Mouse (Mus musculus): ENCODE data around the gene Coro1c. TPM values are rescaled to one million over a fixed set of nuclear protein-coding genes. Genes with fewer than 3 reads are reported as not detected.
A peak's percentile ranks its signal among the peaks of the same experiment; 100 is the strongest.

Gene Coro1c
- polyA plus RNA-seq, 1 experiment from 2014 or later: 172 TPM

DNA sequence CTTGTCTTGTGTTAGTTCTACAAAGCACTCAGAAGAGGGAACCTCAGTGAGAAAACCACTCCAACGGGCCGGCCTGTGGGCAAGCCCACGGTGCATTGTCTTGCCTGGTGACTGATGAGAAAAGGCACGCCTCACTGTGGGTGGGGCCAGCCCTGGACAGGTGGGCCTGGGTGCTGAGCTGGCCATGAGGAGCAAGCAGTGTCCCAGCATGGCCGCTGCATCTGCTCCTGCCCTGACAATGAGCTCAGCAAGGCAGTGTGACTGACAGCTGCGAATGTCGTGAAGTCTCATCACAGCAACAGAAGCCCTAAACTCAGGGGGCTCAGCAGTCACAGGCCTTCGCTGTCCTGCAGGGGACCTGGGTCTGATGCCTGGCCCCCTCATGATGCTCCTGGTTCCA lies 62.9 kb downstream of the Coro1c start:
- Histone ChIP-seq H3K27ac (no peak overlapping the region), H3K27me3 (ENCODE audit: control insufficient read depth, insufficient read depth, low read length) (no peaks in the 10 kb centered on the region), H3K4me1 (replicated peaks; ENCODE audit: control insufficient read depth, insufficient read depth, low read length) (no peaks in the 10 kb centered on the region), H3K9ac (no peak overlapping the region), H3K36me3 (replicated peaks; ENCODE audit: control insufficient read depth, insufficient read depth) (peaks cover 88% of the 10 kb centered on the region), H3K4me2 (replicated peaks) (no peak overlapping the region), H3K9me3 (ENCODE audit: control insufficient read depth, low read length) (no peaks in the 10 kb centered on the region), H3K4me3 (replicated peaks; ENCODE audit: low read length) (no peak overlapping the region)
- WGBS: 89% methylated on average over 8 of the region's 8 CpGs
- no peak for ATAC-seq (ENCODE audit: low FRiP score)
- no peak for DNase-seq (ENCODE audit: low spot score)

DNA sequence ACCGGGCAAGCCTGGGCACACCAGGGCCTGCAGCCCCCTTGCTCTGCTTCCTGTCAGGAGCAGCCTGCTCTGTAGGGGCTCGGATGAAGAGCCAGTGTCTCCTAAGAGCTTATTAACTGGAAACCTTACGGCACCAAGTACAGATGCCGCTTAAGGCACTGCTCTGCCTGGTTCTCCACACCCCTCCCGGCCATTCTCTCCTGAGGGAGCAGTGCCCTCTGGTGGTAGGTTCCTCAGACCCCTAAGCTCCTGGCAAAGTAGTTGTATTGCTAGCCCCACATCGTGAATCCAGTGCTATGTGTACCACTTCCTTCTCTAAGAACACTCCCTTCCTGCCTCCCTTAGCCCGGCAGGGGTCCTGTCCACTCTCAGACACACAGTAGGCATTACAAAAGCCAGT lies 63.8 kb downstream of the Coro1c start:
- ATAC-seq (ENCODE audit: low FRiP score) (no peak), DNase-seq (ENCODE audit: low spot score) (peak; percentile 42)
- no peaks in the 10 kb centered on the region for H3K27me3 ChIP-seq (ENCODE audit: control insufficient read depth, insufficient read depth, low read length)
- no peak overlapping the region for H3K4me3 ChIP-seq (replicated peaks; ENCODE audit: low read length)
- no peak overlapping the region for H3K4me2 ChIP-seq (replicated peaks)
- H3K27ac ChIP-seq: no peak overlapping the region
- H3K36me3 ChIP-seq (replicated peaks; ENCODE audit: control insufficient read depth, insufficient read depth): peaks cover 79% of the 10 kb centered on the region
- no peaks in the 10 kb centered on the region for H3K9me3 ChIP-seq (ENCODE audit: control insufficient read depth, low read length)
- H3K4me1 ChIP-seq (replicated peaks; ENCODE audit: control insufficient read depth, insufficient read depth, low read length): no peaks in the 10 kb centered on the region
- no peak overlapping the region for H3K9ac ChIP-seq
- WGBS: 66% methylated on average over 7 of the region's 7 CpGs

DNA sequence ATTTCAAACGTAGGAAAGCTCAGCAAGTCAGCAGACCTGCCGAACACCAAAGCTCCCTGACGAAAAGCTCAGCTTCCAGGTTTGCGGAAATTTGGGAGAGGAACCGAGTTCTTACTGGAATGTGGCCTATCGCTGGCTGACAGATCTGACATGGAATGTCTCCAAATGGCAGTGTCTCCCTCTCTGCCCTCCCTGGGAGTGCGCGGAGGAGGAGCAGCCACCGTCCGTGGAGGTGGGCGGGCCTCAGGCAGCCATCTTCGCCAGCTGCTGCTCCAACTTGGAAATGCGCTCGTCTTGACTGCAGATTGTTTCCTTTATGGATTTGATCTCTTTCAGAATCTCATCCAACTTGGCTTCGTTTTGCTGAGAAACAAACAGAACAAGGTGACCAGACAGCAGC lies 64.5 kb downstream of the Coro1c start:
- Histone ChIP-seq H3K27me3 (ENCODE audit: control insufficient read depth, insufficient read depth, low read length) (no peaks in the 10 kb centered on the region), H3K27ac (no peak overlapping the region), H3K4me3 (replicated peaks; ENCODE audit: low read length) (no peak overlapping the region), H3K9me3 (ENCODE audit: control insufficient read depth, low read length) (no peaks in the 10 kb centered on the region), H3K36me3 (replicated peaks; ENCODE audit: control insufficient read depth, insufficient read depth) (peaks cover 73% of the 10 kb centered on the region), H3K4me2 (replicated peaks) (no peak overlapping the region), H3K9ac (no peak overlapping the region), H3K4me1 (replicated peaks; ENCODE audit: control insufficient read depth, insufficient read depth, low read length) (no peaks in the 10 kb centered on the region)
- no peak for DNase-seq (ENCODE audit: low spot score)
- no peak for ATAC-seq (ENCODE audit: low FRiP score)
- WGBS: 88% methylated on average over 15 of the region's 15 CpGs

DNA sequence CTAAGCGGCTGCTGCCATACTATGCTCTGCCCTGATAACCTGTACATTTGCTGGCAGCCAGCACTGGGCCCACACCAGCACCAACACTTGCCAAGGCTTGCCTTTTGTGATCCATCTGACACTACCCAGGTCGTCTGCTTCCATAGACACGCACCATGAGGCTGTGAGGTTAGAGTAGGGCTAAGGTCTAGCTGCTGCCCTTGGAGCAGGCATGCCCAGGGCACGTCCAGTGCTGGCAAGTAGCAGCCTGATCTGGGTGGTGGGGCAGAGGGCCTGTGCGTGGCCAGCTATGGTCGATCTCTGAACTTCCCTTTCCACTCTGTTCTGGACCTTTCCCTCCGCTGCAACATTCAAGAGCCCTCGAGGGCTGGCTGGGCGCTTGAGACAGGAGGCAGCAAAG lies 65.7 kb downstream of the Coro1c start:
- Histone ChIP-seq H3K4me2 (replicated peaks) (no peak overlapping the region), H3K27me3 (ENCODE audit: control insufficient read depth, insufficient read depth, low read length) (no peaks in the 10 kb centered on the region), H3K4me3 (replicated peaks; ENCODE audit: low read length) (no peak overlapping the region), H3K4me1 (replicated peaks; ENCODE audit: control insufficient read depth, insufficient read depth, low read length) (no peaks in the 10 kb centered on the region), H3K9ac (no peak overlapping the region), H3K36me3 (replicated peaks; ENCODE audit: control insufficient read depth, insufficient read depth) (peaks cover 64% of the 10 kb centered on the region), H3K9me3 (ENCODE audit: control insufficient read depth, low read length) (no peaks in the 10 kb centered on the region), H3K27ac (no peak overlapping the region)
- 94% methylated on average over 9 of the region's 9 CpGs for WGBS
- ATAC-seq (ENCODE audit: low FRiP score) (no peak), DNase-seq (ENCODE audit: low spot score) (no peak)

DNA sequence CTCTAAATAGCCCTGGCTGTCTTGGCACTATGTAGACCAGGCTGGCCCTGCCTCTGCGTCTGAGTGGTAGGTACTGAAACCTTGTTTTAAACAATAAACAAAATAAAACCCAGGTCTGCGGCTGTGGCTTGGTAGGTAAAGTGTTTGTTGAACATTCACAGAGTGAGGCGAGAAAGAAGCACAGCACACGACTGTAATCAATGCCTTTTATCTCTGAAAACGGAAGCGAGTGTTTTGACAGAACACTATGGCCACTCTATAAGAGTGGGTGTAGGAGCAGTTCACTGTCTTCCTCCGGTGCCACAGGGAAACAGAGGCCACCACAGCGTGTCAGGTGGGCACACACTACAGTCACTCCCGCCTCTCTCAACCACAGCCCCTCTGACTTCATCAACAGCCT lies 66.3 kb downstream of the Coro1c start:
- Histone ChIP-seq H3K4me3 (replicated peaks; ENCODE audit: low read length) (no peak overlapping the region), H3K9ac (no peak overlapping the region), H3K27me3 (ENCODE audit: control insufficient read depth, insufficient read depth, low read length) (no peaks in the 10 kb centered on the region), H3K9me3 (ENCODE audit: control insufficient read depth, low read length) (no peaks in the 10 kb centered on the region), H3K36me3 (replicated peaks; ENCODE audit: control insufficient read depth, insufficient read depth) (peaks cover 57% of the 10 kb centered on the region), H3K4me2 (replicated peaks) (no peak overlapping the region), H3K4me1 (replicated peaks; ENCODE audit: control insufficient read depth, insufficient read depth, low read length) (no peaks in the 10 kb centered on the region), H3K27ac (no peak overlapping the region)
- ATAC-seq (ENCODE audit: low FRiP score) (no peak), DNase-seq (ENCODE audit: low spot score) (no peak)
- 91% methylated on average over 9 of the region's 9 CpGs for WGBS

DNA sequence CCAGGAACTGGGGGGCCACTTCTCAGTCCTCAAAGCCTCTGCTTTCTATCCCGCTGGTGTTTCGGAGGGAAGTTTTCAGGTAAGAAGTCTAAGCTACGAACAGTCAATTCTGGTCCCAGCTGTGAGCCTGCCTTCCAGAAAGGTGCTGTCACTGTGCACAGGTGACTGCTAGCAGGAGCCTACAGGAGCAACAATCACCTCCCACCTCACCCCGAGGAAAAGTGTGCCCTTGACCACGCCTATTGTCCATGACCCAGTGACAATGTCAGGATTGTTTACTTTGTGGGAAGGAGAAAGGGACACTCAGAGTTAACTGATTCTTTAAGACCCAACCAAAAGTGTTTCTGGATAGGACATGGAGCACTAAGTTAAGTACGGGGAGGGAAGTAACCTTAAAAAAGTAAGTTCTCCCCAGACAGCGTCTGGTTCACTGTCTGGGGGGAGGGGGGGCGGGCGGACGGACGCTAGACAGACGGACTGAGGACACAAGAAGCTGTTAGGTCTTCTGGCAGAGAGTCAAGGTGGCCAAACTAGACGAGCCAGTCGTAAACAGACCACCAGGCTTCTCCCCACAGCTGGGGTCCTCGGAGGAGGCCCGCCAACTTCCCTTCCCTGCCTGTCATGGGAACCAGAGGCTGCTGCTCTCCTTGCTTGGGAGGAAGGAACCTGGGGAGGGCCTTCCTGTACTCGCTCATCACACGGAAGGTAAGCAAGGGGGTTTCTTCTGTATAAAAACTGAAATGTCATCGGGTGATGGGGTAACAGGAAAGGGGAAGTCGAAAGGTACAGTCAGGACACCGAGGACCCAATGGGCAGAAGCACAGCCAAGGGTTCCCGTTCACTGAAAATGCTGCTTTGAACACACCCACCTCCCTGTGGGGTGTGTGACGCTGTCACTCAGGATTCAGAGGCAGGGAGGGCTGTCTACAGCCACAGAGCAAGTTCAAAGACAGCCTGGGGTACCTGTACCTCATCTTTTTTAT lies 67.0 kb downstream of the Coro1c start:
- no peak for DNase-seq (ENCODE audit: low spot score)
- H3K4me2 ChIP-seq (replicated peaks): no peak overlapping the region
- peaks cover 50% of the 10 kb centered on the region for H3K36me3 ChIP-seq (replicated peaks; ENCODE audit: control insufficient read depth, insufficient read depth)
- H3K9ac ChIP-seq: no peak overlapping the region
- H3K4me3 ChIP-seq (replicated peaks; ENCODE audit: low read length): no peak overlapping the region
- 87% methylated on average over 23 of the region's 23 CpGs for WGBS
- H3K4me1 ChIP-seq (replicated peaks; ENCODE audit: control insufficient read depth, insufficient read depth, low read length): no peaks in the 10 kb centered on the region
- no peaks in the 10 kb centered on the region for H3K9me3 ChIP-seq (ENCODE audit: control insufficient read depth, low read length)
- H3K27me3 ChIP-seq (ENCODE audit: control insufficient read depth, insufficient read depth, low read length): no peaks in the 10 kb centered on the region
- ATAC-seq (ENCODE audit: low FRiP score): no peak
- no peak overlapping the region for H3K27ac ChIP-seq

DNA sequence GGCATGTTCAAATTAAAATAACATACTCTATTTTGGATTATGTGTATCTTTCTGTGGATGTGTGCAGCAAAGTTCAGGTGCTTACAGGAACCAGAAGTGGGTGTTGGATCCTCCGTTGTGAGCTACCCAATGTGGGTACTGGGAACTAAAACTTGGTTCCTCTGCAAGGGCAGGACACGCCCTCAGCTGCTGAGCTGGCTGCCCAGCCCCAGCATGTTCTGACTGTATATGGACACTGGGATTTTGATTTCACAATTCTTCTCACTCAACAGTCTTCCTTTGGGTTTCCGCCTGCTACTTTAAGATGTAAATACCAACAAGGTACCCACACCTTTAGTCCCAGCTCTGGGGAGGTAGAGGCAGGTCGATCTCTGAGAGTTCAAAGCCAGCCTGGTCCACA lies 68.1 kb downstream of the Coro1c start:
- Histone ChIP-seq H3K27ac (no peak overlapping the region), H3K4me1 (replicated peaks; ENCODE audit: control insufficient read depth, insufficient read depth, low read length) (no peaks in the 10 kb centered on the region), H3K9me3 (ENCODE audit: control insufficient read depth, low read length) (no peaks in the 10 kb centered on the region), H3K4me2 (replicated peaks) (no peak overlapping the region), H3K4me3 (replicated peaks; ENCODE audit: low read length) (no peak overlapping the region), H3K9ac (no peak overlapping the region), H3K27me3 (ENCODE audit: control insufficient read depth, insufficient read depth, low read length) (no peaks in the 10 kb centered on the region), H3K36me3 (replicated peaks; ENCODE audit: control insufficient read depth, insufficient read depth) (peaks cover 39% of the 10 kb centered on the region)
- 90% methylated on average over 4 of the region's 4 CpGs for WGBS
- no peak for DNase-seq (ENCODE audit: low spot score)
- ATAC-seq (ENCODE audit: low FRiP score): no peak

DNA sequence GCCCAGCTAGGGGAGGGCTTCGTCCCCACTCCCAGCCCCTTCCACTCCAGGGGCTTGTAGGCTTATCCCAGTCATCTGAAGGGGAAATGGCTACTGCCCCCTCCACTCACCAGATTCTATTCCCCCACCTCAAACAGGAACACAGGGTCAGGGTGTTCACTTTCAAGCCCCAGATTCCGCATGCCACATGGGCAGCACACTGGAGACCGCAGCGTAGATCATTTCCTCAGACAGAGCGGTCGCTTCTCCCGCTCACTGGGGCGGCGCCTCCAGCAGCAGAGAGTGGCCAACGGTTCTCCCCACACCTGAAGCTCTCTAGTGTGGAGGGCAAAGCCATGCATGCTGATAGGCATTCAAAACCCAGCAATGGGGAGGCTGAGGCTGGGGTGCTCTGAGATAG lies 71.6 kb downstream of the Coro1c start:
- no peak overlapping the region for H3K4me3 ChIP-seq (replicated peaks; ENCODE audit: low read length)
- peaks cover 4% of the 10 kb centered on the region for H3K36me3 ChIP-seq (replicated peaks; ENCODE audit: control insufficient read depth, insufficient read depth)
- no peak for ATAC-seq (ENCODE audit: low FRiP score)
- no peak for DNase-seq (ENCODE audit: low spot score)
- no peak overlapping the region for H3K27ac ChIP-seq
- H3K27me3 ChIP-seq (ENCODE audit: control insufficient read depth, insufficient read depth, low read length): no peaks in the 10 kb centered on the region
- no peak overlapping the region for H3K4me2 ChIP-seq (replicated peaks)
- H3K4me1 ChIP-seq (replicated peaks; ENCODE audit: control insufficient read depth, insufficient read depth, low read length): no peaks in the 10 kb centered on the region
- H3K9ac ChIP-seq: no peak overlapping the region
- 87% methylated on average over 10 of the region's 10 CpGs for WGBS
- no peaks in the 10 kb centered on the region for H3K9me3 ChIP-seq (ENCODE audit: control insufficient read depth, low read length)

DNA sequence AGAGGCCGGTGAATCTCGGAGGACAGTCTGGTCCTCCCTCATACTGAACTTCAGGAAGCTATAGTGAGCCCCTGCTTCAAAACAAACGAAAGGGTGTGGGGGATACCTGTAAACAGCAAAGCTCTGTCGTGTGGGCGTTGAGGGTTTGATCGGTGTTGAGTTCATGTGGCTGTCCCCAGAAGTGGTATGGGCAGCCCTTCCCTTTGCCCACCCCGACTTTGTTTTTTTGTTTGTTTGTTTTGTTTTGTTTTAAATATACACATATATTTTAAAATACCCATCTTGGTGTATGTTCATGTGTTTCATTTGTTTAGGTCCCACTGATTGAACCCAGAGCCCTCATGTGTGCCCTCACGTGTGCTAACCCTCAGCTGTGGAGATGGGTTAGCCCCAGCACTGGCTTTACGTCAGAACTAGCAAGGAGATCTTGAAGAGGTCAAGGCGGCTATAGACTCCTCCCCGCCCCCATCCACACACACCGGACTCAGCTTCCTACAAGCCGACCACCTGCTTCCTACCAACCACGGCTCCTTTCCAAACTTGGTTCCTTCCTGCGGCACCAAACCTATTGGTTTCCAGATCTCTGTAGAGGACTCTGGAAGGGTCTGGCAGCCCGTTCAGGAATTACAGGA lies 75.1 kb downstream of the Coro1c start:
- no peak overlapping the region for H3K27ac ChIP-seq
- no peaks in the 10 kb centered on the region for H3K4me1 ChIP-seq (replicated peaks; ENCODE audit: control insufficient read depth, insufficient read depth, low read length)
- 74% methylated on average over 16 of the region's 16 CpGs for WGBS
- DNase-seq (ENCODE audit: low spot score) (no peak), ATAC-seq (ENCODE audit: low FRiP score) (no peak)
- H3K9ac ChIP-seq: no peak overlapping the region
- H3K36me3 ChIP-seq (replicated peaks; ENCODE audit: control insufficient read depth, insufficient read depth): no peaks in the 10 kb centered on the region
- H3K27me3 ChIP-seq (ENCODE audit: control insufficient read depth, insufficient read depth, low read length): no peaks in the 10 kb centered on the region
- H3K9me3 ChIP-seq (ENCODE audit: control insufficient read depth, low read length): no peaks in the 10 kb centered on the region
- no peak overlapping the region for H3K4me2 ChIP-seq (replicated peaks)
- no peak overlapping the region for H3K4me3 ChIP-seq (replicated peaks; ENCODE audit: low read length)
